Mouse (Mus musculus): ENCODE results near the gene Dgat2. TPM values are rescaled to one million over a fixed set of nuclear protein-coding genes. Genes with fewer than 3 reads are reported as not detected.

Gene Dgat2
- polyA plus RNA-seq, 1 experiment = 10.9 TPM

- 78% methylated on average over 9 of the region's 9 CpGs for WGBS
- no peak for TF ChIP-seq POLR2A (IDR thresholded peaks at IDR 0.05; ENCODE audit: borderline replicate concordance, control insufficient read depth, low read depth, low read length)
- no peak for TF ChIP-seq CTCF (IDR thresholded peaks at IDR 0.05; ENCODE audit: control insufficient read depth, insufficient read depth, low read length)
- H3K27ac ChIP-seq (ENCODE audit: control insufficient read depth, insufficient read depth, low read depth, low read length, poor library complexity) = no peak overlapping the region
- no peaks in the 10 kb centered on the region; the same call in none of the 2 replicates for H3K4me1 ChIP-seq (ENCODE audit: control insufficient read depth, insufficient read depth, low read length)
- H3K4me3 ChIP-seq (replicated peaks; ENCODE audit: control insufficient read depth, low read depth, low read length) = no peak overlapping the region
Measured at GRCm38 (mm10) chr7:99175666-99176065, 6.9 kb downstream of the Dgat2 start.

- H3K27ac ChIP-seq (ENCODE audit: control insufficient read depth, insufficient read depth, low read depth, low read length, poor library complexity) = no peak overlapping the region
- H3K4me3 ChIP-seq (replicated peaks; ENCODE audit: control insufficient read depth, low read depth, low read length) = no peak overlapping the region
- TF ChIP-seq CTCF (IDR thresholded peaks at IDR 0.05; ENCODE audit: control insufficient read depth, insufficient read depth, low read length) = no peak
- TF ChIP-seq POLR2A (IDR thresholded peaks at IDR 0.05; ENCODE audit: borderline replicate concordance, control insufficient read depth, low read depth, low read length) = no peak
- no peaks in the 10 kb centered on the region; the same call in none of the 2 replicates for H3K4me1 ChIP-seq (ENCODE audit: control insufficient read depth, insufficient read depth, low read length)
- WGBS = 62% methylated on average over 11 of the region's 11 CpGs
Measured at GRCm38 (mm10) chr7:99175118-99175517, 7.4 kb downstream of the Dgat2 start.

- Histone ChIP-seq H3K4me1 (ENCODE audit: control insufficient read depth, insufficient read depth, low read length) (no peaks in the 10 kb centered on the region; the same call in none of the 2 replicates), H3K27ac (ENCODE audit: control insufficient read depth, insufficient read depth, low read depth, low read length, poor library complexity) (0 out of 2 replicates have a peak overlapping the region, but pooled peaks have one; percentile 29), H3K4me3 (replicated peaks; ENCODE audit: control insufficient read depth, low read depth, low read length) (no peak overlapping the region)
- 88% methylated on average over 4 of the region's 4 CpGs for WGBS
- TF ChIP-seq CTCF (IDR thresholded peaks at IDR 0.05; ENCODE audit: control insufficient read depth, insufficient read depth, low read length) (no peak), POLR2A (IDR thresholded peaks at IDR 0.05; ENCODE audit: borderline replicate concordance, control insufficient read depth, low read depth, low read length) (no peak)
Measured at GRCm38 (mm10) chr7:99174006-99174405, 8.5 kb downstream of the Dgat2 start.

- H3K4me3 ChIP-seq (replicated peaks; ENCODE audit: control insufficient read depth, low read depth, low read length) = no peak overlapping the region
- TF ChIP-seq POLR2A (IDR thresholded peaks at IDR 0.05; ENCODE audit: borderline replicate concordance, control insufficient read depth, low read depth, low read length) = no peak
- no peak overlapping the region for H3K27ac ChIP-seq (ENCODE audit: control insufficient read depth, insufficient read depth, low read depth, low read length, poor library complexity)
- H3K4me1 ChIP-seq (ENCODE audit: control insufficient read depth, insufficient read depth, low read length) = peaks cover 2% of the 10 kb centered on the region
- WGBS = 23% methylated on average over 6 of the region's 6 CpGs
Measured at GRCm38 (mm10) chr7:99172898-99173297, 9.6 kb downstream of the Dgat2 start.

GRCm38 (mm10) chr7:99171730-99172463 is 10.6 kb downstream of the Dgat2 start:
- peaks cover 2% of the 10 kb centered on the region for H3K4me1 ChIP-seq (ENCODE audit: control insufficient read depth, insufficient read depth, low read length)
- no peak for TF ChIP-seq CTCF (IDR thresholded peaks at IDR 0.05; ENCODE audit: control insufficient read depth, insufficient read depth, low read length)
- no peak for TF ChIP-seq POLR2A (IDR thresholded peaks at IDR 0.05; ENCODE audit: borderline replicate concordance, control insufficient read depth, low read depth, low read length)
- 76% methylated on average over 10 of the region's 10 CpGs for WGBS
- H3K27ac ChIP-seq (ENCODE audit: control insufficient read depth, insufficient read depth, low read depth, low read length, poor library complexity) = no peak overlapping the region
- no peak overlapping the region for H3K4me3 ChIP-seq (replicated peaks; ENCODE audit: control insufficient read depth, low read depth, low read length)

DNA sequence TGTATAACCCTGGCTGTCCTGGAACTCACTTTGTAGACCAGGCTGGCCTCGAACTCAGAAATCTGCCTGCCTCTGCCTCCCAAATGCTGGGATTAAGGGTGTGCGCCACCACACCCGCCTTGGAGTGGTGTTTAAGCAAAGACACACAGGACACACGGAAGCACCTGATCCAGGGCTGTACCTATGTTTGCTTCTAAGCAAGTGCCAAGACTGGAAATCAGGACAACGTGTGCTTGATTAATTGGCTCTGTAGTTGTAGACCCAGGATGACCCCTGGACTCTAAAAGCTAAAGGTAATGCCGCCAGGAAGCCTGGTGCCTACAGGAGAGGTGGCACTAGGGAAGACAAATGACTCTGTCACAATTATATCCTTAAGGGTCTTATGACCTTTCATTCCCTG is 12.0 kb downstream of the Dgat2 start:
- no peak overlapping the region for H3K27ac ChIP-seq (ENCODE audit: control insufficient read depth, insufficient read depth, low read depth, low read length, poor library complexity)

GRCm38 (mm10) chr7:99169717-99170403 is 12.7 kb downstream of the Dgat2 start:
- no peak overlapping the region for H3K4me3 ChIP-seq (replicated peaks; ENCODE audit: control insufficient read depth, low read depth, low read length)
- 82% methylated on average over 9 of the region's 9 CpGs for WGBS
- TF ChIP-seq POLR2A (IDR thresholded peaks at IDR 0.05; ENCODE audit: borderline replicate concordance, control insufficient read depth, low read depth, low read length) (no peak), CTCF (IDR thresholded peaks at IDR 0.05; ENCODE audit: control insufficient read depth, insufficient read depth, low read length) (no peak)
- H3K27ac ChIP-seq (ENCODE audit: control insufficient read depth, insufficient read depth, low read depth, low read length, poor library complexity) = no peak overlapping the region
- H3K4me1 ChIP-seq (ENCODE audit: control insufficient read depth, insufficient read depth, low read length) = peaks cover 2% of the 10 kb centered on the region

More for the DNA sequence above, 12.0 kb downstream of the Dgat2 start:
- Histone ChIP-seq H3K4me1 (ENCODE audit: control insufficient read depth, insufficient read depth, low read length) (peaks cover 2% of the 10 kb centered on the region), H3K4me3 (replicated peaks; ENCODE audit: control insufficient read depth, low read depth, low read length) (no peak overlapping the region)
- no peak for TF ChIP-seq POLR2A (IDR thresholded peaks at IDR 0.05; ENCODE audit: borderline replicate concordance, control insufficient read depth, low read depth, low read length)
- no peak for TF ChIP-seq CTCF (IDR thresholded peaks at IDR 0.05; ENCODE audit: control insufficient read depth, insufficient read depth, low read length)
- 82% methylated on average over 6 of the region's 6 CpGs for WGBS

GRCm38 (mm10) chr7:99168756-99169155 is 13.8 kb downstream of the Dgat2 start:
- H3K27ac ChIP-seq (ENCODE audit: control insufficient read depth, insufficient read depth, low read depth, low read length, poor library complexity) = no peak overlapping the region
- 82% methylated on average over 6 of the region's 6 CpGs for WGBS
- H3K4me3 ChIP-seq (replicated peaks; ENCODE audit: control insufficient read depth, low read depth, low read length) = no peak overlapping the region
- TF ChIP-seq POLR2A (IDR thresholded peaks at IDR 0.05; ENCODE audit: borderline replicate concordance, control insufficient read depth, low read depth, low read length) = no peak
- no peak for TF ChIP-seq CTCF (IDR thresholded peaks at IDR 0.05; ENCODE audit: control insufficient read depth, insufficient read depth, low read length)
- peaks cover 3% of the 10 kb centered on the region for H3K4me1 ChIP-seq (ENCODE audit: control insufficient read depth, insufficient read depth, low read length)

All from bone marrow, adult 2 months (tissue).